Mouse (Mus musculus) frontal cortex, postnatal 14 days (tissue): ENCODE measurements at regions not wholly inside any gene's neighbourhood (a gene's known extent, or its start where the extent isn't known, plus 50 kb on each side); places are given as distances from the start of the nearest gene placed in this dataset.

Source experiments
- DNase-seq, 2 experiments: peaks; one replicate each; pipeline ENCODE4 v3.0.0; 2022; ENCODE audit warnings: low spot score in 2 of 2

GRCm38 (mm10) chr7:136665901-136666300, 228.5 kb upstream of the Mgmt start:
- DNase-seq = no peak

DNA sequence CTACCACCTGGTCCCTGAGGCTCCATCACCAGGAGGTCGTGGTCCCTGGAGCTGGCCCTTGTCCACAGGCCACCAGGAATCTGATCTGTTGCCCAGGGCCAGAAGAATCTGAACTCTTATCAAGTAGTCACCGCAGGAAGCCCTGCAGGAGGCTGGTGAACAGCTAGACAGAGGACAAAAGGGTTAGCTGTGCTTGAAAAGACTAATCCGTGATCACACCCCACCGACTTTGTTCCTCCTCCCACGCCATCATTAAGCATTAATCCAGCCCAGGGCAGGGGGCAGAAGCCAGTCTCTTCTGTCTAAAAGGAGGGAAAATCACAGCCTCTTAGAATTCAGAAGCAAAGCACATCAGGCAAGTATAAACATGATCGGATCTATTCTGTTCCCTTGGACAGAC, 227.7 kb upstream of the Mgmt start:
- no peak for DNase-seq

DNA sequence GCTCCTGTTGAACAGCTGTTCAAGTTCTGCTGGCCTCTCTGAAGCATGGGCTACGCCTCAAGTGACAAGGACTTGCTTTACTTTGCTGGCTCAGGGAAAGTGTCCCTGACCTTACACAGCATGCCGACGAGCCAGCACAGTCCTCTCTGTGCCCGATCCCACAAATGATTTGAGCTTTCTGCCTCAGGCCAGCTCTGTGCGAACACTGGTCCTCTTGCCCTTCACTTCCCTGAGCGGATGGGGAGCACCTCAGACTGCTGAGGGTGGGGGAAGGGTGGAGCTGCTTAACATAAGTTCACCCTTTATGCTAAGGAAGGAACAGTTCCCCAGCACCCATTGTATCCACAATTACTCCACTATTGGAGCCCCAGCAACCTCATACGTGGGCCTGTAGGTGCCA, 223.7 kb upstream of the Mgmt start:
- no peak for DNase-seq

GRCm38 (mm10) chr7:136674159-136674558, 220.3 kb upstream of the Mgmt start:
- DNase-seq = no peak

- DNase-seq = no peak
These were observed 219.4 kb upstream of the Mgmt start for GRCm38 (mm10) chr7:136675041-136675440.

DNA sequence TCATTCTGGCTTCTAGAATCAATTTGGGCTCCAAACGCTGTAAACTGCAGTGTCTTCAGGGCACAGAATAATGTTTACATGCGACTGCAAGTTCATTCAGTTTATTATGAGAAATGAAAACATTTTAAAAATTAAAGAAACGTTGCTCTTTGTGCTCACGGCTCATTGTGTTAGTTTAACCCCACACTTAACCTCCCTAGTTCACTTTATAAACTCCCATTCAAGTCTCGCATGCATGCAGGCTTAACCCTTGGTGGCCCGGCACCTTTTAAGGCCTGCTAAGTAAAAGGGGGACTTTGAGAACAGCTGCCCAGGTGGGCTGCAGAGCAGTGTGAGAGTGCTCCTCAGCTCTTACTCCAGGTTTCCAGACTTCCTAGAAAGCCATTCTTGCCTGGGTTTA, 218.3 kb upstream of the Mgmt start:
- DNase-seq = no peak

DNA sequence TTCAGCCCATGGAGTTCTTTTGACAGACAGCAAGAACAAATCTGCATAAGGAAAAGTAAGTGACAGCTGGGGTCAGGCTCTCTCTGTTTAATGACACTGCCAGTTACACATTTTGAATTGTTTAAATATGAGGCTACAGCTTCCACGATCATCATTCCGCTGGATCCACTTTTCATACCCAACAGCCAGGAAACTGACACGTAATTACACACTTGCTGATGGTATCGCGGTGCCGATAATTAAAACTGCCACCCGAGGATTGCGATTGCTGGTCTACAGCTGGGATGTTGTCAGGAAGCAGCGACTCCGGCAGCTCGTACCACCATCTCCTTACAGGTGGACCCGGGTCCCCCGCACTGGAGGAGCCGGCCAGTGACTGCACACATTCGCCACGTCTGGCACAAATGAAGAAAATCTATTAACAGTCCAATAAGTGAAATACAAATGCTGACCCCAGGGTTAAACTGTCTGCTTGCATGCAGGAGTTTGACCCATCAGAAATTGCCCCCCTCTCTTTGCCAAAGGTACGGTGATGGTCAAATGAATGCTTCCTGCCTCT, 217.3 kb upstream of the Mgmt start:
- DNase-seq = no peak

DNA sequence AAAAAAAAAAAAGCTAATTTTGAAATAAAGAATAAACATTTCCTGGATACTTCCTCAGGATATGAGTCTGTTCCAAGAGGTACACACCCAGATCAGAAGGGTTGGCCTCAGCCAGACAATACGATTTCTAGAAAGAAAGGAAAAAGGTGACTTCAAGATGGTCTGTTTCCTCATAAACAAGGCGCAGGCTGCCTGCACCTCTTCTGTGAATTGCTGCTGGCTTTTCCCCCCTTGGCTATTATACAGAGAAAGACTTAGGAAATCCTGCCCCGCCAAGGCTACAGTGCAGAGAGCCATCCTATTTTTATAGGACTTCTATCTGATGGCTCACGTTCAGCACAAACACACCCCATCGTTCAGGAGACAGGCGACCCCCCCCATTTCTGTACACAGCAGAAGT, 204.8 kb upstream of the Mgmt start:
- DNase-seq = no peak

- no peak for DNase-seq
These were observed 188.2 kb upstream of the Mgmt start for GRCm38 (mm10) chr7:136706246-136706645.

GRCm38 (mm10) chr7:136707200-136708003, 187.0 kb upstream of the Mgmt start:
- DNase-seq = no peak

- no peak for DNase-seq
These were observed 186.4 kb upstream of the Mgmt start for GRCm38 (mm10) chr7:136708004-136708435.

DNA sequence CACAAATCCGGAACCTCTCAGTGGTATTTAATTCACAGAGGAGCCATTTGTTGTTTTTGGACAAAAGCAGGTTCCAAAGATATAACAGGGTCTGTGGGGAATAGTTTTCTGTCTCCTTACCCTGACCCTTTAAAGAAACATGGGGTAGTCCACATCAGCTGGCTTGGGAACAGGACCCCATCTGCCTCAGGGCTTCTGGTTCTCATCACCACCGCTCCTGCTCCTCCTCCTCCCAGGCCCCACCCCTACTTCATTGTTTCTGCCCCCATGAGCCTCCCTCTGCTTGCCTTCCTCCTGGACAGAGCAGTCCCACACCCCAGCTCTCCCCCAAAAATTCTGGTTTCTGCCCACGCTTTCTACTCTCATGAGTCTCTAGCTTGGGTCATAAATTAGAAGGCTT, 183.8 kb upstream of the Mgmt start:
- no peak for DNase-seq

GRCm38 (mm10) chr7:136712962-136713640, 181.3 kb upstream of the Mgmt start:
- no peak for DNase-seq

GRCm38 (mm10) chr7:136727628-136728402, 166.6 kb upstream of the Mgmt start:
- no peak for DNase-seq

DNA sequence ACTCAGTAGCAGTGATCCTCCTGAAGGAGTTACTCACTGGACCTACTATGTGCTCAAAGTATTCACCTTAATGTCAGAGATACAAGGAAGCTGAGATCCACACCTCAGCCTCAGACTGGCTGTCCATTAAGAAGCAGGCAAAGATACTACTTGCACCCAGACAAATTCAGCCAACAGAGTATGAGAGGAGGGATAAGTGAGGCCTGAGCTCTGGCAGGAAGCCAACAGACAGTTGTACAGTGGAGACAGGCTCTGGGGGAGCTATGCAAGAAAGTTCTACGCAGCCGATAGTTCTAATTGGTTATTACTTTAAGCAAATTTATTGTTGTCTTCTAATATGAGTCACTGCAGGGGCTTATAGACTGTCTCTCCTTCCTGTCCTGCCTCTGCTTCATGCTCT, 152.2 kb upstream of the Mgmt start:
- no peak for DNase-seq

- no peak for DNase-seq
These were observed 149.0 kb upstream of the Mgmt start for GRCm38 (mm10) chr7:136745412-136745811.

DNA sequence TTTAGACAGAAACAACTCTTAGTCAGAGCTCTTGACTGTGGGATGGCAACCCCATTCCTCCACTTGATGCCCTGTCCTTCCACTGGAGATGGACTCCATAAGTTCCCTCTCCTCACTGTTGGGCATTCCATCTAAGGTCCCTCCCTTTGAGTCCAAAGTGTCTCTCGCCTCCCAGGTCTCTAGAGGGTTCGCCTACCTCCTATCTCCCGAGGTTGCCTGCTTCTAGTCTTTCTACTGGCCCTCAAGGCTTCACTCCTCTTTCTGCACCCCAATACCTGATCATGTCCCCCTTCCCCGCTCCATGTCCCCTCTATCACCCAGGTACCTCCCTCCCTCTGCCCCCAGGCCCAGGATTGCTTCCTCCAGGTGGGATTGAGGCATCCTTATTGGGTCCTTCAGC, 142.9 kb upstream of the Mgmt start:
- no peak for DNase-seq

GRCm38 (mm10) chr7:136754821-136755220, 139.6 kb upstream of the Mgmt start:
- DNase-seq = peak in 1 of 2 experiments; percentile 4

DNA sequence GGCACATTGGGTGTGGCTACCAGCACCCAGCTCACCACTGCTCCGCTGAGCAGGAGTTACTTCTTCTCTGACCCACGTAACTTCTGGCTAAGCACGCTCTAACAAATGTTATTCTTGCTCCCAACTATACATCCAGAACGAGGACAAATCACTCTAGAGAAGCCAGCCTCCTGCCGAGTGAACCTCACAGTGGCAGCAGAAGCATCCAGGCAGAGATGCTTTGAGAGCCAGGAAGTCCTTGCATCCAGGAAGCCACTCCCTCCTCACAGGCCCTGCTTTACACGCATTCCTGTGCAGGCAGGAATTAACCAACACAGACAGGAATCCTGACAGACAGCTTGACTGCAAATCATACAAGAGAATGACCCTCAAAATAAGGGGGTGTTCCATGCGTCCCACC, 129.4 kb upstream of the Mgmt start:
- DNase-seq = no peak

DNA sequence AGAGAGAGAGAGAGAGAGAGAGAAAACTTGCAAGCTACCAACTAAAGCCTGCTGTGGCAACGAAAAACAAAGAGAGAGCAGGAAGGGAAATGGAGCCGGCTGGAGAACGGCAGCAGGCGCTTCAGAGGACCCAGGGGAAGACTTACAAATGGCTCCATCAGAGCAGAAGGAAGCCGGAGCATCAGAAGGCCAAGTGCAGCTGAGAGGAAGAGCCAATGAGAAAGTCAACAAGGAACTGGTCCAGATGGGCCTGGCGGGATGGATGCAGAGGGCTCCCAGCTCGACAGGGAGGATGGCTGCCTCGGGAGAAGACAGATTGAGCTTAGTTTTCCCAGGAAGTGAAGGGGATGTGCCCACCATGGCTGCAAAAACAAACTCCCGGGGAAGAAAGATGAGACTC, 127.2 kb upstream of the Mgmt start:
- no peak for DNase-seq

DNA sequence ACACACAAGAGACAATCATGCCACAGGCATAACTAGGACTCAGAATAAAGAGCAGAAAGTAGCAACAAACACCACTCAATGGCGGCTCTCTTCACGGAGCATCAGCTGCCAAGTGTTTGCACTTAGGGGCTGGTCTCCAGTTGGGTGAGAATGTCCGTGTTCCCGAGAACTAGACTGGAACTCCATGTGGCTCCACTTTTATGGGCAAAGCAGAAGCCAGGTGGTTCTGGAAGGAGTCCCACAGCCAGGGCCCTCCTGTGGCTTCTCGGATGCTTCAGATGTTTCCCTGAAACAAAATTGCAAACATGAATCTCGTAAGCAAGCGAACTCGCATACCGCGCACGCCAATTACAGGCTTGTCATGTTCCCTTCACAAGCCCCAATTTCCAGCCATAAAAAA, 113.7 kb upstream of the Mgmt start:
- no peak for DNase-seq

DNA sequence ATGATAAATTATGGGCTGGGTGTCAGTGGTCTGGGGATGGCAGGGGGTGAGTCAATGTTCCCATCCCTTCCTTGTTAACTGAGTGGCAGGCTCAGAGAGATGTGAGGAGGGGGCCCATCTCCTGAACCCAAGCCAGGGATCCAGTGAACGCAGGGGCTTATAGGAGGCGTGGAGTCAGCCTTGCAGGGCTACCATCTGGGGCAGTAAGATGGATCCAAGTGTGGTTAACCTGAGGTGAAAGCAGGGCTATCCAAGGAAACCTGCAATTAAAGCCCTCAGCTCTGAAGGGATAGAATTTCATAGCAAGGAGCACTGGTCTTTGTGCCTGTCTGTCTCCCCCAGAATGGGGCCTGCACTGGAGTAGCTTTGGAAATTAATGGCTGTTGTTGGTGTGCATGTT, 103.3 kb upstream of the Mgmt start:
- no peak for DNase-seq
